Mouse (Mus musculus) CD4-positive, CD25-positive, alpha-beta regulatory T cell, adult 2 months (primary cell): ENCODE data around the gene Gtf3c3.

ENCODE experiments used
- DNase-seq: peaks from one replicate; pipeline ENCODE4 v3.0.0-alpha.2; 2012; ENCODE audit warnings: low read depth, low spot score

The Gtf3c3 gene

DNA sequence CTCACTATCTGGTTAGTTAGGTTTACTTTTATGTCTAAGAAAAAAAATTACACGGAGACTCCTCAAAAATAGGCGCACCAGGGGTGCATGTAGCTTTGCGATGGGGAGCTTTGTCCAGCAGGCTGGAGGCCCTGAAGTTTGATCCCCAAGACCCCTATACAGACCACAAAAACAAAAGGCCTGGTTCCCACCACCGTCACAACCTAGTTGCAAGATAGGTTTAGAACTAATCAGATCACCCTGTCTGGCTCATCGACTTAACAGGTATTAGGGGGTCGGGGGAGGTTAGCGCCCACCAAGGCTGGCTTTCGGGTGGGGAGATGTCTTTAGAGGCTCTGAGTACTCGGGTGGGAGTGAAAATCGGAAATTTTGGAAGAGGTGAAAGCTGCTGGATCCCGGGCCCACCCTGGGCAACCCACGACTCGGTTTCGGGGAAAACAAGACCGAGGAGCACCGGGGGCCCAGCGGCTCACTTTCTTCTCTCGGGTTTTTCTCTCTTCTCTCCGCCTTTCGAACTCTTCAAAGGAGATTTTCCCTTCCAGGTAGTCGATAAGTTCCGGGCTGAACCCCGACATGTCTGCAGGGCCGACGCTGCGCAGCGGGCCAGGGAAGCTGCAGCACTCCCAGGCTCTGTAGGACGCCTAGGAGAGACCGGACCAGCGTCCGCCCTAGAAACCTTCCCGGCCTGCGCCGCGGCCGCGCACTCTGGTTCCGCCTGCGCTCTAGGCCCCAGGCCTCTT lies at the start of gene Gtf3c3:
TSS of gene Gtf3c3 (minus strand) at position 632 of the 740 bp plus-strand sequence.
- peak; percentile 85 for DNase-seq

DNA sequence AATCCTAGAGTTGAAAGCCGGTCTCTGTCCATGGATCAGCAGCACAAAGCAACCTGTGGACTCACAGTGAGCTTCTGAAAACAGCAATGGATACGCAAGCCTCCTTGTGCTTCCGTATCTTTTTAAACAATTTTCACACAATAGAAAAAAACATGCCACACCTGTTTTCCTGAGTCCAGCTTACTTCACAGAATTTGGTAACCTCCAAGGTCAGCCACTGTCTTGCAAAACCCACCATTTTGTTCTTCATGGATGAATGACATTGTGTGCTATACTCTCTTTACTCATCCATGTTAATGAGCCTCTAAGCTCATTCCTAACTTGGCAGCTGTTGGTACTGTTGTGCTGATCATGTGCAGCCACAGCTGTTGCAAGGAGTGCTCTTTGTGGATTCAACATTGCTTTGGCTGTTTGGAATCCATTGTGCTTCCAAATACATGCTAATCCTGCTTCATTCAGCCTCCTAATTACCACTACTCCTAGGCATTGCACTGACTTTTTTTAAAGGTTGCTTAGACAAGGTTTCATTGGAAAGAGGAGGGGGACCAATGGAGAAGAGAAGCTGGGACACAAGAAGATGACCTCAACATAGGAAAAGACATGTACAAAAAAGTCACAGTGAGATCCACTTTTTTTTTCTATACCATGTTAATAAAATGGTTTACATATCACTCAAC lies 46.1 kb upstream of the Gtf3c3 start:
- no peak for DNase-seq

DNA sequence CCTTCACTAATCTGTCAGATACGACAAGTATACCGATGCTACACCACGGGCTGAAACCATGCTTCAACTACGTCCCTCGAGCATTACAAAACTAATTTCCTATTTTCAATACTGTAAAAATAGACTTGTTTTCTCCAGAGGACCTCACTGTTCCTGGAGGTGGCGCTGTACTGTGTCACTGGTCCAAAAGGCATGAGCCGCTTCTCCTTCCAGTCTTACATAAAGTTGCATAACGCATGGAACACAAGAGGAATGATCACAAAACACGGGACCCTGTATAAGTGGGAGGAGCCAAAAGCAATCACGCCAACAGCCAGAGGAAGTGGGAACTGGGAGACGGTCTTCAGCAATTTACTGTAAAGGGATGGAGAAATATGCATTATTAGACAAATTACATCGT lies 41.7 kb upstream of the Gtf3c3 start:
- DNase-seq: peak; percentile 10

DNA sequence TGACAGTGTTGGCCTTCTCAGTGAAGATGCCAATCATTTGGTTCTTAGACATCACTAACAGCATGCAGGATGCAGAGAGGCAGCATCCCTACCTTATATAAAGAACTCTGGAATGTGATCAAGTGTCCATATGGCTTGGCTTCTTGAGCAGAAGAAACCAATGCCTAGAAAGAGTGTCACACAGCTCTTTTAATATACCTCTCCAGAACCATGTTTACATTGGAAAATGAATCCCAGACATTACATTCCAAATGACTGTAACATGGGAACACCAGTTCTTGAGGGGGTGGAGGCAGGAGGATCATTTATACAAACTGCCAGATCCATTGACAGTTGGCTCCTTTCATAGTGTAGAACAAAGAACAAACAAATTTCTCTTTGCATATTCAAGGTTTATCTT lies 29.9 kb upstream of the Gtf3c3 start:
- DNase-seq: no peak

DNA sequence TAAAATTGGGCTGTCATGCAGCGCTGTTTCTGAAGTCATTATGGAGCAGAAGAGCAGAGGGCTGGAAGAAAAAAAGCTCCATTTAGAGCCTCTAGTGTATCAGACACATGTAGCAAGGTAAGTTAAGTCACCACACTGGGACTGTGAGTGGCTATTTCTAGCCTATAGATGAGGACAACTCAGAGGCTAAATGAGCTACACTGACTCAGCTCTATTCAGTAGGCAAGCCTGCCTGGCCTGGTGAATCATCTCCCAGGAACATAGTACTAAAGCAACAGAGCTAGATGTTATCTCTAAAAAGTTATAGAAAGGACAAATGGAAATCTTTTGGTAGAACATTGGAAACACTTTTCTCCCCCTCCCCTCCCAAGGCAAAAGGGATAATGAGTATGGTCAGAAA lies 28.6 kb upstream of the Gtf3c3 start:
- no peak for DNase-seq

DNA sequence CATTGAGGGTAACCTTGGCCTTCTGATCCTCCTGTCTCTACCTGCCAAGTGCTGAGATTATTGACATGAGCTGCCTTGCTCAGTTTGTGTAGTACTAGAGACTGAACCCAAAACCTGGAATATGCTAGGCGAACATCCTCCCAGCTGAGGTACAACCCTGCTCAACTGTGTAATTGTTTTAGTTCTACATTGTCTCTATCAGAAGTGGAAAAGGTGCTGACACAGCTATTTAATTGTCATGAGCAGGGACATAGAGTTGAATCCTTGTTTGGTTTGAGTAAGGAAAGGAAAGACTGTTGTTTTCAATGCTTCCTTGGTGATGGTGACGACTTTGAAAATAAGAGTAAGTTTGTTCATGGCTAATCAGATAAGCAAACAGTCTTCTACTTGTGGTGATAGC lies 13.3 kb upstream of the Gtf3c3 start:
- DNase-seq: no peak

DNA sequence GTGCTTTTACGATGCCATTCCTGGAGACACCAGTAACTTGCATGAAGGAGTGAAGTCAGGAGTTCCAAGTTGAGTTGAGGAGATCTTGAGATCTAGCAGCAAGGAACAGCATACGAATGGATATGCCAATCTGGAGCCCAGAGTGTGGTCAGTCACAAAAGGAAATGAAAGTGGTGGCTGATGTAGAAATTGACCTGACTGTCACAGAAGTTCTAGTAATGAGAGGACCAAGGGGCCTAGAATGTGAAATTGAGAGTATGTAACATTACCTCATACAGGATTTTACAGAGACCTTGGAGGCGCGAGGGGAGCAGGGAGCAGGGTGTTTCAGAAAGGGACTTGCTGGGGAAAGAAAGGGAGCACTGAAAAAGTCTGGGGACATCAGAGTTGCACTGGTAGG lies 10.1 kb upstream of the Gtf3c3 start:
- DNase-seq: no peak

DNA sequence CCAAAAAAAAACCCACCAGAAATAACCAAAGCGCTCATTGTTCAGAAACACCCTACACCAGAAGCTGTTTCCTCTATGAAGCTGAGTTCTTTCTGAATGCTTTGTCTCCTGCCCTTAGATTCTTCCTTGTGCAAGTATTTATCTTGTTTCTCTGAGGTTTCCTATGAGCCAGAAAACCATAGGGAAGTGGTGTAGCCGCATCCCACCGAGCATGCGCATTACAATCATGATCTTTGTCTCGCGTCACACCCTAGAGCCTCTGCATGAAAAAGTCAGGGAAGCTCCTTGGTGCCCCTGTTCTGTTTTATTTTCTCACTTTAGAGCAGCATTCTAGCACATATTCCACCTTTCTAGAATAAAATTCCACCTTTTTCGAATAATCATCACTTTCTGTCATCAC lies 4.9 kb upstream of the Gtf3c3 start:
- peak; percentile 14 for DNase-seq

DNA sequence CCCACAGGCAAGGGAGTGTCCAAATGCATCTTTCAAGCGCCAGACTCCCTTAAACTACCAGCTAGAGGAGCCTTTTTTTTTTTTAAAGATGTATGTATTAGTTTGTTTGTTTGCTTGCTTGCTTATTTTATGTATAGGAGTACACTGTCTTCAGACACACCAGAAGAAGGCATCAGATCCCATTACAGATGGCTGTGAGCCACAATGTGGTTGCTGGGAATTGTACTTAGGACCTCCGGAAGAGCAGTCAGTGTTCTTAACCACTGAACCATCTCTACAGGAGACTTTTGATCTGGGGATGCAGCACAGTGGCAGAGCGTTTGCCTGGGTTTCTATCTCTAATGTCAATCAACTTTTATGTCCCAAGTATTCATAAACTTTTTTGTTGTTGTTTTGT lies 307 bp upstream of the Gtf3c3 start:
- DNase-seq: no peak

DNA sequence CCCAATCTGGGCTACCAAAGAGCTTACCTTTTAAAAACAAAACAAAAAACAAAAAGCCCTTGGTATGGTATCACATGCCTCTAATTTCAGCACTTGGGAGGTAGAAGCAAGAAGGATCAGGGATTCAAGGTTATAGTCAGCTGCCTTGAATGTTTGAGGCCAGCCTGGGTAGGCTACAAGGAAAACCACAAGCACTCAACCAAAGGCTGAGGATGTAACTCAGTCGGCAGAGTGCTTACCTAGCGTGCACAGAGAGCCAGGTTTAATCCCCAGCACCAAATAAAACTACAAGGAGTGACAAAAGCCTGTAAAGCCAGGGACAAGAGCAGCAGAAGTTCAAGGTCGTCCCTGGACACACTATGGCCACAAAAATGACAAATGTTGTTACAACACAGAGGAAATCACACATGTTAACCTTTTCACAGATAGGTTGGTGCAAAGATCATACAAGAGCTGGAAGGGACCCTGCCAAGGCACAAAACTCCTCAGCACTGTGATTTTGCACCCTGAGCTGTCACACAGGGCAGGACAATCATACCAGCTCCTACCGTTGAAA lies 16.5 kb downstream of the Gtf3c3 start:
- peak; percentile 24 for DNase-seq

DNA sequence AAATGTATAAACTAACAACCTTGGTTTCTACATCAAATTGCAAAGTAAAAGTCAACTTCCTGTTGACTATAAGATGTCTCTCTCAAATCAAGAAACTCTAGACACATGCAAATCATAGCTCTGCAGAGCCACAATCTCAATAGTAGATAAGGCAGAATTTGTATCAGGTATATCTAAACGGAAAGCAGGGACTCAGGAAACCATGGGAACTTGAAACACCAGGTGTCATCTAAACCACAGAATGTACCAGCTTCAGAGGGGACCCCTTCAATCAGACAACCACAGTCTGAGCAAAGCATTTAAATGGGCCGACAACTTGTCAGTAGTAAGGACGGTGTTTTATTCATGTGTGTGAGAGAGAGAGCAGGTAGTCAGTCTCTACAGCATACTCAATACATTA lies 17.1 kb downstream of the Gtf3c3 start:
- peak; percentile 57 for DNase-seq

DNA sequence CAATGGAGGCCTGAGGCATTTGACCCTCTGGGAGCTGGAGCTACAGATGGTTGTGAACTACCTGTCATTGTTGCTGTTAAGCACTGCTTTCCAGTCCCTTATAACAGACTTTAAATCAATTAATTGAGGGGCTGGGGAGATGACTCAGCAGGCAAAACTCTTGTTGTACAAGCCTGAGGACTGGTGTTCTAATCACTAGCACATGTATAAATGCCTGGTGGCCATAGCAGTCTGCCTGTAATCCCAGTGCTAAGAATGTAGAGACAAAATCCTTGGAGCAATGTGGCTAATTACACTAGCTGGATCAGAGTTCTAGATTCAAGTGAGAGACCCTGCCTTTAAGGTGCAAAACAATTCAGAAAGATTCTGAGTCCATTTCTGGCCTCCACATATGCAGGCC lies 36.0 kb downstream of the Gtf3c3 start:
- DNase-seq: no peak

DNA sequence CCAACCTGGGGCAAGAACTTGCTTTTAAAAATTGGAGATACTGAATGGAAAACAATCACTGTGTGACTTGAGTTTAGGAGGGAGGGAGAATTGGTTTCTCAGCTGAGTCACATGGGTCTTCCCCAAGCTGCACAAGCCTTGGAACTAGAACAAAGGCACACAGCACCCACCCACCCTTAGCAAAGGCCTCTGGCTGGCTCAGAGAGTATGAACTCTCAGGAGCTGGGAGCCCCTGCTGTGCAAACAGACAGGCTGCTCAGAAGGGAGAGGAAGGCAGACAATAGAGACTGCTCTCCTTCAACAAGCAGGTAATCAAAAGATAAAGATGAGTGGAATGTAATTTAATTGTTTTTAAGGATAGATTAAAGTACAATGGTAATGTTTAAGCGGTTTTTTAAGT lies 54.5 kb downstream of the Gtf3c3 start:
- DNase-seq: no peak

DNA sequence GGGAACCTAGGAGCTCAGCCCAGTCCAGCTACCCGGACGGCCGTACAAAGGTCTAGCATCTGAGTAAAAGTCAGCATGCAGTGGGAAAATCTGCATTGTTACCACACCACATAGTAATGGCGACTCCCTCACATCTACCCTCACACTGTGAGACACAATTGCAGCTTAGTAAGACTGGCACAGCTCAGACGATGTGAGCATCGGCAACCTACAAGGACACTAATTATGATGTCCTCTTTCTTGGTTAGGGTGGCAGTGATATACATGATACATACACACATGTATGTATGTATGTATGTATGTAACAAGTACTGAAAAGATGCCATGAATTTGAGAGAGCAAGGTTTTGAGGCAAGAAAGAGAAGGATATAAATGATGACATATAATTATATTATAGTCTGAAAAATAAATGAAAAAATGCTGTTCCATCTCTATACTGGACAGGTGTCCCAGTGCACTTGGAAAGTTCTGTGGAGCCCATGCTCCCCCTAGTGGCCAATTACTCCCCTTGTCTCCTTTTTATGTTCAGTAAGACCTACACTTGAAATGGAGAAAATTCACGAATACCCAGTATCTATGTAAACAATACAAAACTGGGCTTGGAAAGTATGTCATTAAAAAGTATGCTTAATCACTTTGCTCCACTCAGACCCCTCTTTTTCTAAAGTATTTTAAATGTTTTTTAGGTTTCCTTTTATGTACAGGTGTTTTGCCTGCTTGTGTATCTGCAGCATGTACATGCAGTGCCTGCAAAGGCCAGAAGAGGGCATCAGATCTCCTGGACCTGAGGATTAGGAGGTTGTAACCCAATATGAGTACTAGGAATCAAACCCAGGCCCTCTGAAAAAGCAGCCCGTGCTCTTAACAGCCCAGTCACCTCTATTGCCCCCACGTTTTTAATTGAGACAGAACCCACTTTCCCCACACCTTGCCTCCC lies 57.5 kb downstream of the Gtf3c3 start:
- peak; percentile 72 for DNase-seq

DNA sequence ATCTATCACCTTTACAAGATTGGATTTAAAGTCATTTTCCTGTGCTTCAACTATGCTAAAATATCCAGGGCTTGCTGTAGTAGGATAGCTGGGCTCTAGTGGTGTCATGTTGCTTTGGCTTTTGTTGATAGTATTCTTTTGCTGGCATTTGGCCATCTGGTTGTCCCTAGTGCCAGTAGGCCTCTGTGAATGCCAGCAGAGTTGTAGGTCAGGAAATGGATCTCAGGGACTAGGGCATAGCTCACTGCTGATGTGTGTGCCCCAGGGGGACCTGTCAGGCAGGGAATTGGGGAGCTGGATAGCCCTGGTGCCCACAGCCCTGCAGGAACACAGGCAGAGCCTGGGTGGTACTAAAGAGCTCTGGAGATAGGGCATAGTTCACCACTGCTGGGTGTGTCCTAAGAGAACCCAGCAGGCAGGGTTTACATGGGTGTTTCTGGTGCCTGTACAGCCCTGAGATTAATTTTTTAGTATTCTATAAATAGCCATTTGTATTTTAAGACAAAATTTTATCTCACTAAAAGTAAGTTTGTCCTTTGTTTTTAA lies 61.2 kb downstream of the Gtf3c3 start:
- no peak for DNase-seq

DNA sequence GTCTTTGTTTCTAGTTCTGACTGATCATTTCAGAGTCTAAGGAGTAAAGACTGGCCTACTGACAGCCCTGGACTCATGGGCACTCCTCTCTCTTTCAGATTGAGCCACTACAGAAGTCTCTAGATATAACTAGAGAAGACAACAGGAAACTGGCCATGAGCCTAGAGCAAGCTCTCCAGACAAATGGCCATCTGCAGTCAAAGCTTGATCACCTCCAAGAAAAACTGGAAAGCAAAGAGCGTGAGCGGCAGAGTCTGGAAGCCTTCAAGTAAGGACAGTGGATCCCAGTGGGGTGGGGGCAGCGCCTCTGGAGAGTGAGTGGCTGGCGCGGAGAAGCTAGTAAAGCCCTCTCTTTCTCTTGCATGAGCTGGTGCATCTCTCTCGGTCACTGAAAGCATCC lies 82.2 kb downstream of the Gtf3c3 start:
- no peak for DNase-seq

DNA sequence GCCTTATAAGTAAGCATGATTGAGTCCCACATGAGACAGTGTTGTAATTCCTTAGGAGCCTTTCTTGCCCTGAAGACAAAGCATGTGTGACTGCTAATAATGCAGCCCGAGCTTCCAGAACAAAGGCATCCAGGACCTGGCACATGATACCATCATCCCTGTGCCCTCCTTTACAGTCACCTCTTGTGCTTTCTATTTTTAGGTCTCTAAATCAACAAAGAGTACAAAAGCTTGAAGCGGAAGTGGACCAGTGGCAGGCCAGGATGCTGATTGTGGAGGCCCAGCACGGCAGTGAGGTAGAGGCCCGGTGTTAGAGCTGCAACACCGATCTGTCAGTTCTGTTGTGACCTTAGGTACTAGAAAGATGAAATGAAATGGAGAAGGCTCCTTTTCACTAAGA lies 83.3 kb downstream of the Gtf3c3 start:
- DNase-seq: no peak

DNA sequence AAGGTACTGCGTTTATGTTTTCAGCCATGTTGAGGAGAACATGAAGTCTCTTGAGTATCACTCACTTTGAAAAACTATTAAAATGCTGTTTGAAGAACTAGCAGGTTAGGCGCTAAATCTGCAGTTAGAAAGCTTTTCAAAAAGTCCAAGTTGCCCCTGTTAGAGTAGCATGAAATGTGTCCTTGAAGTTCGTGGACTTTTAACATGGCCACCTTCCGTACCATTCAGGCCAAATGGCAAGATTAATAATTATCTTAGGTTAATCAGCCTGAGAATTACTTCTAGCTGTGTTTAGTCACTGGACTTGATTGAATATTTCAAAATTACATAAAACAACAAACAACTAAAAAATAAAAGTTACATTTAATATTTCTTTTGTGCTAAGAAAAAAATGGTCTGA lies 84.0 kb downstream of the Gtf3c3 start:
- DNase-seq: no peak
